Mouse (Mus musculus): ENCODE results near the gene Slc44a1.

- TF ChIP-seq CTCF (IDR thresholded peaks at IDR 0.05; ENCODE audit: low read depth, low read length), result no peak
- TF ChIP-seq POLR2A (IDR thresholded peaks at IDR 0.05; ENCODE audit: extremely low read depth, insufficient read depth, low read length), result no peak
Measured at GRCm38 (mm10) chr4:53408821-53409220, 31.4 kb upstream of the Slc44a1 start.
